Mouse (Mus musculus): ENCODE results near the gene Mdn1.
A peak's percentile ranks its signal among the peaks of the same experiment; 100 is the strongest.

Gene Mdn1

GRCm38 (mm10) chr4:32656918-32657662 lies at the start of gene Mdn1:
Mdn1 (plus strand) TSS chr4:32657119.
- DNase-seq, result peak; percentile 98

GRCm38 (mm10) chr4:32615034-32615881 lies 41.7 kb upstream of the Mdn1 start, which contains the start of gene Casp8ap2:
Casp8ap2 (plus strand) TSS chr4:32615451.
- DNase-seq, result peak; percentile 92

GRCm38 (mm10) chr4:32621637-32622036 lies 35.3 kb upstream of the Mdn1 start:
- no peak for DNase-seq

- no peak for DNase-seq
Measured at GRCm38 (mm10) chr4:32651669-32652068, 5.2 kb upstream of the Mdn1 start.

DNA sequence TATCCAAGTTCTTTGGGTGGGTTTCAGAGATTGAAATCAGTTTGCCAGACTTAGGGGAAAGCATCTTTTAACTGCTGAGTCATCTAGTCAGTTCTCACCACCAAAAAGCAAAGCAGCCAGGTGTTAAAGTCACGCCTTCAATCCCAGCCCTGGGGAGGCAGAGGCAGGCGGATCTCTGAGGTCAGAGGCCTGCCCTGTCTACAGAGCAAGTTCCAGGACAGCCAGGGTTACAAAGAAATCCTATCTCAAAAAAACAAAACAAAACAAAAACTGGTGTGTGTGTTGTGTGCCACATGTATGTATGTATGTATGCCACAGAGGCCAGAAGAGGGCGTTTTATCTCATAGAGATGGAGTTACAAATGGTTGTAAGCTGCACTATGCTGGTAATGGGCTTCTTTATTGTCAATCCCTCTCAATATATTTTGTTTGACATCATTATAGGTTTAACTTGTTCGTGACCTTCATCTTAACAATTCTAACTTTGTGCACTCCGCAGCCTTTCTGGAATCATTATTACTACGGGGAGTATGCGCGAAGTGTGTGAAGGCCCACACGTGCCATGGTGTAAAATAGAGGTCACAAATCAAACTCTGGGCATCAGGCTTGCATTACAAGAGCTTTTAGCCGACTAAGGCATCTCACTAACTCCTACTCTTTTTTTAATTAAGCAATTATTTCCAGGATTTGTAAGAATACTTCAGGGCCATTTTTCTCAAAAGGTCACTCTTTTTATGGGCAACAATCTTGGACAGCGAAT lies 594 bp upstream of the Mdn1 start:
- DNase-seq, result no peak

DNA sequence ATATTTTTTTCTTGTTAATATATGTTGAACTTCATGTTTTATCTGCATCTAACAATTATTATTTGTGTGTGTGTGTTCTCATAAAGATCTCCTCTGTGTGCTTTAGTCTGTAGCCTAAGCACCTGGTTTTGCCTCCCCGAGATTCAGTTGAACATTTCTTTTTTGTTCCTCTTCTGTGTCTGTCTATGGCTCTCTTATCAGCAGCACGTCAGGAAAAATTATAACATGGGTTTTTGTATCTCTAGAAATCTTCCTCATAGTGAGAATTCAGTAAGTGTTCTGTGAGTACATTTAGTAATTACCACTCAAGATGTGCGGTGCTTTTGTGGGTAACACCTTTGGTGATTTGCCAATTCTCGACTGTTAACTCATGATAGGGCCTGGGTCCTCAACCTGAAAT lies 8.9 kb downstream of the Mdn1 start:
- no peak for DNase-seq

DNA sequence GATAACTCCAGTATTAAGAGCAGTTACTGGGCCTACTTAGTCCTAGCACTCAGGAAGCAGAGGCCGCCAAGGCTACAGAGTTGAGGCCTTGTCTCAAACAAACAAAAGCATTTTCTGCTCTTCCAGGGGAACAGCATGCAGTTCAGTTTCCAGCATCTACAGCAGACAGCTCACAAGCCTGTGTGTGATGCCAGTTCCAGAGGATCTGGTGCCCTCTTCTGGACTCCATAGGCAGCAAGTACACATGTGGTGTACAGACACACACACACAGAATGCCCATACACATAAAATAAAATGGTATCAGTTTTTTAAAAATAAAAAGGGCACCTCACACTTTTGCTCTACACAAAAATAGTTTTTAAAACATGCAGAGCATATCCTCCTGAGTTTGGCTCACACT lies 11.4 kb downstream of the Mdn1 start:
- DNase-seq, result no peak

DNA sequence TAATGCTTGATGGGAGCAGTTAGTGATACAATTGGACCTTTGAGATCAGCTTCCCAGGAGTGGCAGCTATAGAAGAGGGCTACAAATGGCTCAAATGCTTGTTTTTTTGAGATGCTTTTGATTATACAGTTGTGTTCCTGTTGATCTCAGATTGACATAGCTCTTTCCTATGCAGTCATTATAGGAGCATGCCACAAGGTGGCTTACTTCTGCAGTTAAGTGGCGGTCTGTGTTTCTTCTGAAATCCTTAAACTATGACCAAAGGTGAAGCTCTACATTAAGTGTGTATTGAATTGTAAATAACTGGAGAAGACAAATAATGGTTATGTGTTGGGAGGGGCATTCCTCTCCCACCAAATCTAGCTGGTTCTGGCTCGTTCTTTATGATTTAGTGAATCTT lies 12.9 kb downstream of the Mdn1 start:
- no peak for DNase-seq

DNA sequence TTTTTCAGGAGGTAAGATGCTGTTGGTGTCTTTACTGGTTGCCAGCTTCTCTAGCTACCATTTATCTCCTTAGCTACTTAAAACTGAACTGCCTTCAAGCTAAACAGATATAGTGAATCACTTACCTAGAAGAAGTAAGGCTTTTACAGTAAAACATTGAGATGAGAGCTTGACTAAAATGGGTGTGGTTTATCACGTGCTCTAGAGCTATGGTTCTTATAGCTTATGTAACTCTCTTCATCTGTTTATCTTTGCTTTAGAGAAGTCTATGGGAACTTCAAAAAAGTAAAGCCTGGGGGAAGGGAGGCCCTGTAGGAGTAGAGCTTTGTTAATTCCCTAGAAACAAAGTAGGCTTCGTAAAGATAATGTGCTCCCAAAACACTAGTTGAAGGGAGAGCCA lies 17.1 kb downstream of the Mdn1 start:
- DNase-seq, result no peak

GRCm38 (mm10) chr4:32677471-32677870 lies 20.6 kb downstream of the Mdn1 start:
- no peak for DNase-seq

- no peak for DNase-seq
Measured at GRCm38 (mm10) chr4:32680843-32681242, 23.9 kb downstream of the Mdn1 start.

DNA sequence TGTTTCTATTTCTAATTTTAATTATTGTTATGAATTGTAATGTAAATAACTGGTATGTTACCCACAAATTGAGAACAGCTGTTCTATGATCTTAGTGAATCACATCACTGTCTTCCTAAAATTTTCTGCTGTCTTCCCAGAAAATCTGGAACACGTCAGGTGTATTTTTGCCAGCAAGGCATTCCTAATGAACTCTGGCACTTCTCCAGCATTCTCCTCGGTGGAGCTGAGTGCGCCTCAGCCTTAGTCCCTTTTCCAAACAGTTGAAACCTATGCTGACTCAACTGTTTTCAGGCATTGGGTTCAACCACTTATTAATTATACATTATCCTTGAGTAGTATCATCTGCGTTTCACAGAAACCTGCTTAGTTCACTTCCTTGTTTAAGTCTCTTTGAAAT lies 25.6 kb downstream of the Mdn1 start:
- DNase-seq, result no peak

DNA sequence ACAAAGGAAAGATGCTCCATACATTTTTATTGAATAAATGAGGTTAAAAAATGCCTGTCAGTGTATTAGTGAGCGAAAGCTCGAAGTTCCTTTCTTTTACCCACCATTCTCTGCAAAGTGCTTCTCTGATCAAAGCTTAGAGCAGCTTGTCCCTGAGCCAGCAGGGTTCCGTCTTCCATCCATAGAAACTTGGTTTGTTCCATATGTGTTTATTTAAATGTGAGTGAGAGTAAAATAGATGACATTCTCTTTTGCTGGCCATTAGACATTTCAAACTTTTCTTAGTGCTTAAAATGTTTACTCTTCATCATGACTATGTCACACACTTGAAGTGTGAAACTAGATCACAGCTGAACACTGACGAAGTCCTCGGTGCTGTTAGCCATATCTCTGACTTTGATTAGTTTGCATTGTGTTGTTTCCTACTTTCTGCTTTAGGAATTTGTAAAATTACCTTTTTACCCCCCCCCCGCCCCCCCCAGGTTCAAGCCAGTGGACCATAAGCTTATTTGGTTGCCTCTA lies 26.2 kb downstream of the Mdn1 start:
- DNase-seq, result no peak

DNA sequence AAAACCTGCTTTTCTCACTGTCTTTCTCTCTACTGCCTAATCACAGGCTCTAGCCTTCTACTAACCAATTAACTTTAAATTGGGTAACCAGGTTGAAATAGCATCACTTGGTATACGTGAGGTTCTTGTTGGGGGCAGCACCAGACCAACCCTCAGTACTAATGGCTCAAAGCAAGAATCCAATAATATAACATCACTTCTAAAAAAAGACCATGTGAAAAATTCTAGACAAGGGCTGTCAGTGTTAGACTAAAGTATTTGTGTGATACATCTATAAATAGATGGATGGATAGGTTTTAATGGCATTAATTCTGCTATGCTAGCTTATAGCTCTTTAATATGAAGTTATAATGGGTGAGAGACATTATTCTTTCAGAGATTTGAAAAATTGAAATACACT lies 60.8 kb downstream of the Mdn1 start:
- DNase-seq, result no peak

DNA sequence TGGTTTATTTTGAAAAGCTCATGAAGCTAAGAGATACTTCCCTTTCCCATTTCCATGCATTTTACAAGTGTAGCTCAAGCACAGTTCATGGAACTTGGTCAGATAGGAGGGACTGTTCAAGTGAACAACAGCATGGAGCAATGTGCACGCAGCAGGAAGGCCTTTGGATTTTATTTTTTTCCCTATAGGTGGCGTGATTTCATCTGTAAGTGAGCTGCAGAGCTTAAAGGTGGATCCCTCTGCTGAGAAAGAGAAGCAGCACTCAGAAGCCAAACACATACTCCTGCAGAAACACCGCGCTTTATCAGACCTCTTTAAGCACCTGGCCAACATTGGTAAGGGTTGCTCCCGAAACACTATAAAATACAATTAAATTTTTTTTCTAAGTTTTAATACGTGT lies 88.5 kb downstream of the Mdn1 start:
- no peak for DNase-seq

GRCm38 (mm10) chr4:32748396-32748795 lies 91.5 kb downstream of the Mdn1 start:
- no peak for DNase-seq

- DNase-seq, result no peak
Measured at GRCm38 (mm10) chr4:32750711-32751110, 93.8 kb downstream of the Mdn1 start.

DNA sequence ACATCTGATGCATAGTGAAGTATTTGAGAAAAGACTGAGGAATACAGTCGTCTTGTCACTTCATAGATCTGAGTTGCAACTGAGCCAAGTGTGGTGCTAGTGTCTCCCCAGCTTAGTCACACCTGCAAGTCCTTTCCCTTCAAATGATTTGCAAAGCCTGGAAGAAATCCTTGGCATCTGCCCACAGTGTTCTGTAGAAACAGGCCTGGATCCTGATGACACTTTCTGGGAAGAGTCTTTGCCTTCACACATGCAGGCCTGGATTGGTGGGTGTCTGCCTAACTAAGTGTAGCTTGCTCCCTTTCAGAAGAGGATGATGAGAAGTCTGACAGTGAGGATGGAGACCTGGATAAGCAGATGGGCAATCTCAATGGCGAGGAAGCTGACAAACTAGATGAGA lies 100.5 kb downstream of the Mdn1 start:
- DNase-seq, result no peak

DNA sequence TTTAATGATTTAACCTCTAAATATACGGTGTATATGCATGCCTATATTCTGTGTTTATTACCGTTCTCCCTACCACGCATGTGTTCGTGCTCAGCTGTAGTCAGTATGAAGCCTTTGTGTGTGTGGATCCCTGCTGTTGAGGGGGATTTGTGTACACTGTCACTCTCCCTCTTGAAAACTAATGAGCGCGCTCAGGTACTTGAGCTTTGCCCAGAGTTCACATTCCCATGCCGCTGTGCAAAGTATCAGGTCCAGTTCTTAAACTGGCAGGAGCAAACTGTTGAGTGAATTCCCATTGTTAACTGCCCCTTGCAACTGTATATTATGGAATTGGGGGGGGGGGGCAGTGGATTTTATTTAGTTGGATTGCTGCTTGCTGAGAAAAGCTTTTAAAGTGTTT lies 110.6 kb downstream of the Mdn1 start:
- DNase-seq, result no peak

DNA sequence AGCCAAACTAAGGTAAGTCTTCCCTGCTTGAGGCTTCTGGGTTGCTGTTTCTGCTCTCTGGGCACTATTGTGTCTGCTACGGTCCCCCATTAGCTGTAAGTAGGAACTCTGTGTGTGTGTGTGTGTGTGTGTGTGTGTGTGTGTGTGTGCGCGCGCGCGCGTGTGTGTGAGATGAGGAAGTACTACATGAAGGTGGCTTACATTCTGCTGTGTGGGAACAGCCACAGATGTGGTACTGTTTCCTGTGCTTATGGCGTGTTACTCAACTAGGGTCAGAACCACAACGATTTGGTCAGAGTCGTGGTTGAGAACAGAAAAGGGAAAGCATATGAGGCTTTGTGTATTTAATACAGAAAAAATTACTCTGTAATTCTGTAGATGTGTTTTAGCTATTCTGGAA lies 111.1 kb downstream of the Mdn1 start:
- DNase-seq, result no peak

DNA sequence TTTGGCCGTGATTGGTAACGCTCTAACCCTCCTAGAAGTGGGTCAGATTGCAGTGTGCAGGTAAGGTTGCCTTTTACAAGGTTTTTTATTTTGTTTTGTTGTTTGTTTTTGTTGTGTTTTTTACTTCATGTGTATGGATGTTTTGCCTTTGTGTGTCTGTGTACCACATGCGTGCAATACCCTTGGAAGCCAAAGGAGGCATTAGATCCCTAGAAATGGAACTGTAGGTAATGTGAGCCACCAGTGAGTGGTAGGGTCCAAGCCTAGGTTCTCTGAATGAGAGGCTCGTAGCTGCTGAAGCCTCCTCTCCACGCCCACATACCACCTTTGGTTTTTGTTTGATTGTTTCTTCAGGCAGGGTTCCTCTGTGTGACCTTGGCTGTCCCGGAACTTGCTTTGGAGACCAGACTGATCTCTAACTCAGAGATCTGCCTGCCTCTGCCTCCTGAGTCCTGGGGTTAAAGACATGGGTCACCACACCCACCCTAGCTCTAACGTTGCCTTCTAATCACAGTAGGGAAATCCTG lies 113.4 kb downstream of the Mdn1 start:
- DNase-seq, result no peak

GRCm38 (mm10) chr4:32779996-32780395 lies 123.1 kb downstream of the Mdn1 start:
- DNase-seq, result no peak

GRCm38 (mm10) chr4:32787110-32787509 lies 130.2 kb downstream of the Mdn1 start:
- no peak for DNase-seq
